Mouse (Mus musculus) cortical plate, adult 2 months (tissue): Measurements from ENCODE around the gene Akr1c13.

Experiments used
- CTCF ChIP-seq: fragments of 200-500 bp; IDR thresholded peaks from 2 replicates; pipeline ENCODE4 v1.5.1; 2011; ENCODE audit warnings: mild to moderate bottlenecking, control low read depth, low read length; ENCODE audit not compliant: insufficient read depth; ENCODE audit errors: extremely low read depth
- POLR2A ChIP-seq: fragments of 200-500 bp; IDR thresholded peaks from 2 replicates; pipeline ENCODE4 v1.6.1; 2011; ENCODE audit warnings: mild to moderate bottlenecking, low read length, control low read depth; ENCODE audit not compliant: insufficient read depth; ENCODE audit errors: extremely low read depth

DNA sequence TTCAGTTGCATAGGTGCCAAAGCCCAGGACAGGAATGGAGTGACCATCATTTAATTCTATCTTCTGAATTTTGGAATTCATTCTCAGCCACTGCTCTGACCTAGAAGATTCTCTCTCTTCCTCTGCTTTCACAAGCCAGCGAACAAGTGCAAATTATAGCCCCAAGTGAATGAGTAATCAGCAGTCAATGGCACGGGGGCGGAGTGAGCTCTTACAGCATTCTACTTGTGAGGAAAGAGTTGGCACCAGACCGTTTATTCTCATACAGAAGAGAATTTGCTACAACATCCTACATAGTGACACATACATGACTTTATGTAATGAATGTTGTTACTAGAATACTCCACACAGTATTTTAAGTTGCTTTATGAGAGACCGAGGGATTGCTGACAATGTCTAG, 40.4 kb upstream of the Akr1c13 start, which contains the start of gene Akr1c18:
- TF ChIP-seq POLR2A = no peak
- no peak for TF ChIP-seq CTCF
